Mouse (Mus musculus): Measurements from ENCODE around the gene Ypel5. TPM values are rescaled to one million over a fixed set of nuclear protein-coding genes. Genes with fewer than 3 reads are reported as not detected.

Gene Ypel5
- polyA plus RNA-seq (2017; shearing (Covaris generic)): 10 to 100 TPM; 70.4 to 82.8 TPM

DNA sequence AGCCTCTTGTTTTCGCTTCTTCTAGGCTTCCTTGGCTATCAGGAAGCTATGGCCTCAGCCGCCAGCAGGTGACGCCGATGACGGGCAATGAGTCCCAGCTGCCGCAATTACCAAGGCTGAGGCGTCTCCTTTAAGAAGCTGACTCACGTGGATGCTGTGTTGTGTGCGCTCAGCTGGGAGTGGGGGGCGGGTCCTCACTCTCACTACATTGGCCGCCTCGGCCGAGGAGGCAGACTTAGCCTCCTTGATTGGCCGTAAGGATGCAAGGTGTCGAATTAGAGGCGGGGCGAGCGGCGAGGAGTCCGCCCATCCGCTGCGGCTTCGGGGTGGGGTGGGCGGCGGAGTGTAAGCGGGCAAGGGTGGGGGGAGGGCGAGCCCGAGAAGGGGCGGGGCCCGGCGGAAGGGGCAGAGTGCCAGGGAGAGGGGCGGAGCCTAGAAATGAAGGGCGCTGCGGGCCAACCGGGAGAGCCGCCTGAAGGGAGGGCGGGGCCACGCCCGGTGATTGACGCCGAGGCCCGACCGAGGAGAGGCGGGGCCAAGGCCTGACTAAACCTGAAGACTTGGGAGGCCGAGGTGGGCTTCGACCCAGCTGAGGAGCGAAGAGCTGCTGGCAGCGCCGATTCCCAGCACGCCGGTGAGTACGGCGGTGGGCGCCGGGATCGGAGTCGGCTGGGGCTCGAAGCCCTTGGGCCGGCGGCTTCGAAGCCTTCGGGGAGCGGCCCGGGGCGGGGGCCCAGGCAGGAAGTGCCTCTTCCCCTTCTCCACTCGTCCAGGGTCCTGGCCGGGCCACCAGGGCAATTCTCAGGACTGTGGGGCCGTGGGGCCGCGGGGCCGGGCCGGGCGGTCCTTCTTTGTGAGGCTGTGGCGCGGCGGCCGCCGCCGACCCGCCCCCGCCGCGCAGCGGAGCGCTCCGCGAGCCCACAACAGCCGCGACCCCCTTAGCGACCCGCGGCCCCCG is at the start of gene Ypel5:
Gene Ypel5 (plus strand): TSS at position 296 of the 958 bp plus-strand sequence.
- peak; percentile 88 for ATAC-seq

GRCm38 (mm10) chr17:72787886-72788436 is 48.3 kb upstream of the Ypel5 start:
- ATAC-seq: no peak

- ATAC-seq: no peak
These were observed 43.0 kb upstream of the Ypel5 start for GRCm38 (mm10) chr17:72793278-72793677.

GRCm38 (mm10) chr17:72794660-72795059 is 41.6 kb upstream of the Ypel5 start:
- no peak for ATAC-seq

DNA sequence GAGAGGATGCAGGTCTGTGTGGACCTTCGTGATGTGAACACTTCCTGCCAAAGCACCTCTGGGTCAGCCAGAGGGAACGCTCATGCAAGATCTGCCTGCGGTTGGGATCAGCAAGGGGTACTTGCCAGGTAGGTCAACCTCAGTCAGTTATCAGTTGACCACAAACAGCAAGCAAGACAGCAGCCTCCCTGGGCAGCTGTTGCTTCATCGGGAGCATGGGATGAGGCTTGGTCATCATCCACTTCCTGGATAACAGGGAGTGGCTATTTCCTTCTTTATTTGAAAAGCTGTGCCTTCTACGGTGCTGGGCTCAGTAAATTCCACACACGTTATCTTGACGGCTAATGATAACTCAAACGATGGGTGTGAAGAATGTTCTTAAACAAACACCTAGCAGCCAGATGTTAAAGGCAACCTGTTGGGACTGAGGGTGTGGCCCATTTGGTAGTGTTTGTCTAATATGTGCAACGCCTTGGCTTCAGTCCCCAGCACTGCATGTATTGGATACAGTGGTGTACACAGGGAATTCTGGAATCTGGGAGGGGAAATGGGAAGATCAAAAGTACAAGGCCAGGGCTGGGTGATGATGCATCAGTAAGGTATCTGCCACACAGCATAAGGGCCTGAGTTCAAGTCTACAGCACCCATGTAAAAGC is 40.7 kb upstream of the Ypel5 start:
- ATAC-seq: no peak

GRCm38 (mm10) chr17:72796506-72796905 is 39.7 kb upstream of the Ypel5 start:
- ATAC-seq: no peak

DNA sequence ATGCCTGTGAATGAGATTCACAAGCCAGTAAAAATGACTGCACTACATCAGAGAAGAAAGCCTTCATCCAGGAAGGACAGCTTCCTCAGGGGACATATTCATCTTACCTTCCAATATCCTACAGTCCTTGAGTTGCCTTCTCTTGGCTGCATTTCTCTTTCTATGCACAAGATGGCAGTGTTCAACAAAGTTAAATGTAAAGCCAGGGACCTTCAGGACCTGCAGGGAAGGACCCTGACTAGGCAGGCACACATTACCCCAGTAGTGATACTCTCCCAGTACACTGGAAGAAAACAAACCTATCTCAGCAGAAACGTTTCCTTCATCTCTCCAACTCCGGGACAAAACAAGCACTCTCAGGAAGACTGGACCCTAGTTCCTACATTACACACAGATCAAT is 38.4 kb upstream of the Ypel5 start:
- no peak for ATAC-seq

GRCm38 (mm10) chr17:72809942-72810654 is 26.2 kb upstream of the Ypel5 start:
- no peak for ATAC-seq

- peak; percentile 72 for ATAC-seq
These were observed 22.6 kb upstream of the Ypel5 start for GRCm38 (mm10) chr17:72813419-72814315.

GRCm38 (mm10) chr17:72817574-72817973 is 18.7 kb upstream of the Ypel5 start:
- no peak for ATAC-seq

DNA sequence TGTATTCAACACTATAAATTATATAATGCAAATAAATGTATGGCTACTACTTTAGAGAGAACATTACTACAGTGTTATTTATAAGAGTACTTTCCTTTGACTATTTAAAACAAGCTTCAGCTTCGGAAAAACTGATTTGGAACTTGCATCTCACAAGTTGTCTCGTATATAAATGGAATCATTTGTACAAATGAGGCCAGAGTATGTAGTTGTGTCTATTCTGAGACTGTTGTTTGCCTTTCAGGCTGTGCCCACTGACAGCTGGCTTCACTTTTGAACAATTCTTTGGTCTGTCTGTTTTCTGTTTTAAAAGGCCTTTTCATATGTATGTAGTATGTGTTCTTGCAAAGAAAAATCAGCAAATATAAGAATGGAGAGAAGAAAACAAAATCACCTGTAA is 16.5 kb upstream of the Ypel5 start:
- ATAC-seq: no peak

DNA sequence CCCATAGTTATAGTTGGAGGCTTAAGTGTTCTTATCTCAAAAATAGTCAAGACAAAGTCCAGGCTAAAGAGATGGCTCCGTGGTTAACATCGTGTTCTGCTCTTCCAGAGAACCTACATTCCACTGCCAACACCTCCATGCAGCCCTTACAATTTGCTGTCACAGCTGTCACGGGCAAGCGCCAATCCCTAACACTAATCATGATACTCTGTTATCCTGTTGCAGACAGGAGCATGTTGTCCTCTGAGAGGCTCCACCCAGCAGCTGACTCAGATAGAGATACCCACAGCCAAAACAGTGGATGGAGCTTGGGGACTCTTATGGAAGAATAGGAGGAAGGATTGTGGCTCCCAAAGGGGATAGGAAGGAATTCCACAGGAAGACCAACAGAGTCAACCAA is 15.8 kb upstream of the Ypel5 start:
- no peak for ATAC-seq

GRCm38 (mm10) chr17:72821923-72822322 is 14.3 kb upstream of the Ypel5 start:
- peak; percentile 49 for ATAC-seq

GRCm38 (mm10) chr17:72826916-72827534 is 9.2 kb upstream of the Ypel5 start:
- no peak for ATAC-seq

DNA sequence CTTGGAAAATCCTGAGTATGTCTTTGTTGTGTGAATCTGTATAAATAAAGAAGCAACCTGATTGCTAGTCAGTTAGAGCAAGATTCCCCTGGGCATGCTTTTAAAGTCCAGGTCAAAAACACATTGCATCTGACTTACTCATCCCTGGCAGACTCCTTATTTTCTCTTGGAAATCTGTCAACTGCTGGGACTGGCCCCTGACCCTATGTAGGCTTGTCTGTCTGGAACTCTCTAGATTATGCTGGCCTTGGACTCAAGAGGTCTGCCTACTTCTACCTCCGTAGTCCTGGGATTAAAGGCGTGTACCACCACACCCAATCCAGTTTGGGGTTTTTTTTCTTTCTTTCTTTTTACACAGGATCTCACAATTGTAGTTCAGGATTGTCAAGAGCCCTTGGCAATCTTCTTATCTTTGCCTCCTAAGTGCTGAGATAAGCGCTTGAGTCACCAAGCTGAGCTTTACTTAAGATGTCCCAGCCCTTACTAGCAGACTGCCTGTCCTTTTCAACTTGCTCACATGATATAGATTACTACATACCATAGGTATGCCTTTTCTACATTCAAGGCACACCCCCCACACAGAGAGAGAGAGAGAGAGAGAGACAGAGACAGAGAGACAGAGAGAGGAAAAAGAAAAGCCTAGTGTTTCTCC is 8.1 kb upstream of the Ypel5 start:
- no peak for ATAC-seq

- ATAC-seq: no peak
These were observed 7.6 kb upstream of the Ypel5 start for GRCm38 (mm10) chr17:72828687-72829086.

DNA sequence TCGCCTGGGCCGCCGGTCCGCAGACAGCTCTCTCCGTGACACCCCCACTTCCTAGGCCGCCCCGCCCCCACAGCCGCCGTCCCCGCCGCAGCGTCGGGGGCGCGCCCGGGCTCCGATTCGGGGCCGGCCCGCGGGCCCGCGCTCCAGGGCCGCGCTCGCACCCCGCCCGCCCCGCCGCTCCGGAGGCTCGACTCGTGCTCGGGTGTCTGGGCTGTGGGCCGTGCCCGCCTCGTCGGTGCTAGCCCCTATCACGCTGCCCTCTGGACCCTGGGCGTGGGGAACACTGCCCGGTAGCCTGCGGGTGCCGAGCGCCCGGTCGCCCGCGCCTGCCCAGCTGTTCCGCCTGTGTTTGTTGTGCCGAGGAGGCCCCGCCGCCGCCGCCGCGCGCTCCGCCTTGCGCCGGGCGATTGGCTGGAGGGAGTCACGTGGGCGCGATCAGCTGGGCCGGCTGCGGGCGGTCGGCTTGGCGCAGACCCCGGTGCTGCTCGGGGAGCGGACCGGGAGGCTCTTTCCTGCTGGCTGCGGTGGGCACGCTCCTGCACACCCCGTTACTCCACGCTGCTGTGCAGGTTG is 973 bp downstream of the Ypel5 start:
- ATAC-seq: peak; percentile 46

DNA sequence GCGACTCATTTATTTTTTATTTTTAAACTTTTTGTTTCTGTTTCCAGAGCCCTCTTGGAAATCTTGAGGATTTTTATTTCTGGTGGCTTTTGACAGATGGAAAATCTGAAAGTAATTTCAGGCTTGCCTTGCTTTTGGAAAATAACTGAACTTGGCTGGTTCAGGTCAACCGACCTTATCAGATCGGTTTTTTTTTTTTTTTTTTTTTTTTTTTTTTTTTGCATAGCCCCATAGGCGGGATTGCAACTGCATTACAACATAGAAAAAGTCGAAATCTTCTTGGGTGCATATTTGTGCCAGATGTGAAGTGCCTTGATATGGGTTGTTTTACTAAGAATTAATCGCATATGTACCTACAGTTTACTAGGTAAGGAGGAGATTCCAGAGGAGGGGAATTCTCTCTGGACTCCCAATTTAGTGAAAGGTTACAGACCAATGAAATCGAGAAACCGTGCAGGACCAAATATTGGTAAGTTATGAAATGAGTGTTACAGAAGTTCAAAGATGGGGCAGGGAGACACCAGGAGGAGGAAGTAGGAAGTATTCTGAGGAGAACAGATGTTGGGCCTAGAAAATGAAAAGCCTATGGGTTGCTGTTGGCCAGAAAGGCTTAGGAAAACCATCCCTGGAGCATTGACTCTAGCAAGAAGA is 1.7 kb downstream of the Ypel5 start:
- no peak for ATAC-seq

DNA sequence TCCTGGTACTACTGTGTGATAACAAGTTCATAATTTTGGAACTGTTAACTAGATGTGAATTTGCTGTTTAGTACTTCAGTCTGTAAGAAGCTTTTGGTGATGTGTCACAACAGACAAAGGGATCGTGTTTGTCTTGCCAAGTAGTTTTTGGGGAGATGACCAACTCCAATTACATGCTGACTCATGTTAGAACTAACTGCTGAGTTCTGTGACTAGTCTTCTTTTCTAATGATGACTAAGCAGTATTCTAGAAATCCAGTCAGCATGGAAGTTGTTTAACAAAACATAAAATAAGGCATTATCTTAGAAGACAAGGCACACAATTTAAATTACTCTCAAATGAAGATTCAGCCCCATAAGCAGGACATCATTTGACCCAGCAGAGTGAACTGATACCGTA is 2.7 kb downstream of the Ypel5 start:
- no peak for ATAC-seq

- ATAC-seq: no peak
These were observed 8.1 kb downstream of the Ypel5 start for GRCm38 (mm10) chr17:72844393-72844792.

Measured in CD4-positive, CD25-positive, alpha-beta regulatory T cell, adult 4 months (primary cell).